Mouse (Mus musculus) testis, postnatal 14 days (tissue): ENCODE measurements around the gene Pappa.
A peak's percentile ranks its signal among the peaks of the same experiment; 100 is the strongest.

ENCODE experiments used
- DNase-seq: peaks from one replicate; pipeline ENCODE4 v3.0.0; 2021; ENCODE audit warnings: low spot score

Gene Pappa

GRCm38 (mm10) chr4:65123741-65124224 is at the start of gene Pappa:
Pappa (plus strand) TSS chr4:65124174.
- DNase-seq, result no peak

DNA sequence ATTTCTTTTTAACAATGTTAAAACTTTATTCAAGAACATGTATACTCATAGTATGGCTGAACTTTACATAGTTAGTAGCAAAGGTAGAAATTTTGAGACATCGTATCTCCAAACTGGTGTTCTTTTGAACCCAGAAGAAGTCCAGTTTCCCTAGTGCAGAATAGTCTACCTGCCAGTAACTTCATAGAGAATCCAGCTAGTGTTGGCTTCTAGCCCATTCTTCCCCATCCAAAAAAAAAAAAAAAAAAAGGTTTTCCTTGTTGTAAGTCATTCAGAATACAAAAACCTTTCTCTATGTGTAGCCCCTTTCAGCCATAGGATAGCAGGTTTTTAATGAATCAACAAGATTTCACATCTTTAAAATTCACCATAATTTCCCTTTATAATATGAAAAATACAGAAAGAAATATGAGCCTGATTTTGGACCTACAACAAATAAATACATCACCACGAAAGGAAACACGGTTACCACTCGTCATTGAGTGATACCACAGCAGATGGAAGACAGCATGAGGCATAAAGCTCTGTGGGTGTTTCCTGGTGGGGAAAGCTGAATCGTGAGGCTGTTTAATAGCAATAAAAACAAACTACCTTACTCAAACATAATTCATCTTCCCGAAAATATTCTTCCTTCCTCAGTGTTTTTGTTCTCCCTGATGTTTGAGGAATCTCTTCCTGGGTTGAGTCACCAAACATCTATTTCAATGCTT is 45.9 kb upstream of the Pappa start:
- no peak for DNase-seq

- DNase-seq, result no peak
Measured at GRCm38 (mm10) chr4:65086864-65087263, 37.1 kb upstream of the Pappa start.

DNA sequence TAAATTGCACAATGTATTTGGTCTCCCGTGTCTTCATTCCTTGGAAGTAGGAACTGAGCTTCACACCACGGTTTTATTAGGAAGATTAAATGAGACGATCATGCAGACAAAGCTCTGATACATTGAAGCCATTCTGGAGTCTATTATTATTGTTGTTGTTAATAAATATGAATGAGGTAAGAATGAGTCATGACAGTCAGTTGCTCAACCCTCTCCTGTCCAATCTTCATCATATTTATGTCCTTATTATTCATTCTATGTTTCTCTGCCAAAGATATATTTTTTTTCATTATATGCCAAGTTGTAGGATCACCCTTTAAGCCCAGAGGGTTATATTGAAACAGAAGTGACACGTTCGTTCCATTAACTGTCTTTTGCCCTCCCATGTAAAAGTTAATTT is 36.4 kb upstream of the Pappa start:
- DNase-seq, result no peak

DNA sequence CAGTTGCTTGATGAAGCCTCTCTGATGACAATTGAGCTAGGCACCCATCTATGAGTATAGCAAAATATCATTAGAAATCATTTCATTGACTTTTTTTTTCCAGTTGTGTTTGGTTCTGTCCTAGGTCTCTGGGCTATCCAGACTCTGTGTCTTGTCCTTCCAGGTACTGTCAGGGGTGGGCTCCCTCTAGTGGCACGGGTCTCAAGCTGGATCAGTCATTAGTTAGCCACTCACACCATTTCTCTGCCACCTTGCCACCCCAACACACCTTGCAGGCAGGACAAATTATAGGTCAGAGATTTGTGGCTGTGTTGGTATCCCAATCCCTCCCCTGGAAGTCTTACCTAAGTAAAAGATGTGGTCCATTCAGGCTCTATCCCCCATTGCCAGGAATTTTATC is 31.8 kb upstream of the Pappa start:
- DNase-seq, result no peak

GRCm38 (mm10) chr4:65120329-65120728 is 3.6 kb upstream of the Pappa start:
- DNase-seq, result no peak

- no peak for DNase-seq
Measured at GRCm38 (mm10) chr4:65122841-65123240, 1.1 kb upstream of the Pappa start.

- DNase-seq, result peak; percentile 7
Measured at GRCm38 (mm10) chr4:65124369-65125151, 586 bp downstream of the Pappa start.

DNA sequence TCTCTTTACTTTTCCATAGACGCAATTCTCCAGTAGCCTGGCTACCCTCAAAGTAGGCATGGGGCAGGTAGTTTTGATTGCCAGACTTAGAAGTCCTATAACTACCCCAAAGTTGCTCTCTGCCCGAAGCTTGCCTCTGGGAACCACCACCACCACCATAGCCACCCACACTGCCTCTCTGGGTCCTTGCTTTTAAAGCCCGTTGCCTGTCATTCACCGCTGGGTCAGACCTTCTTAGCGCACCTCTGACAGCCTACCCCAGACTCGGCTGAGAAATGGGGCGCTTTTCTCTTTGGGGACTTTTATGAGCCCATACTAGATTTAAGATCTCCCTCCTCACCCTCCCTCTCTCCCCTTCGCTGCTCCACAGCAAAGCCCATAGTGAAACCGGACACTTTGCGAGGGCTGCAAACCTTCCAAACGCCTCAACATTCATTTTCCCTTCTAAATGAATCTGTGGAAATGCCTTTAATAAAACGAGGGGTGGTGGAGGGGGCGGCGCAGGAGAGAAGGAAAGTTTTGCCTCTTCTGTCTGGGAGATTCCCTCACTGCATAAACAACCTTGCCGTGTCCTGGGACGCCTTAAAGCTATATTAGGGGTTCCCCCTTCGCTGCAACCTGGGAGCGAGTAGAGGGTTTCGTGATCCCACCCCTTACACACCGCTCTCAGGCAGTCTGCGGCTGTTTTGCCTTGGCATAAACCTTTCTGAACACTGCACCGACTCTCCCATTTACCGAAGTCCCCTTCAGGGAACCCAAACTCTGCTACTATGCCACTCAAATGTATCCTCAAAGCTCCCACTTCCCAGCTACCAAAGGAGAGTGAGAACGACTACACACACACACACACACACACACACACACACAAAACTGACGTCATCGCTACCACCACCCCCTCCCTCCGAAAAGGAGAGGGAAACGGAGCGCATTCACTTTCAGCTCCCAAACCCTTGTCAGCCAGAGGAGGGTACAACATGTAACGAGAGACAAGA is 1.7 kb downstream of the Pappa start:
- peak; percentile 39 for DNase-seq

DNA sequence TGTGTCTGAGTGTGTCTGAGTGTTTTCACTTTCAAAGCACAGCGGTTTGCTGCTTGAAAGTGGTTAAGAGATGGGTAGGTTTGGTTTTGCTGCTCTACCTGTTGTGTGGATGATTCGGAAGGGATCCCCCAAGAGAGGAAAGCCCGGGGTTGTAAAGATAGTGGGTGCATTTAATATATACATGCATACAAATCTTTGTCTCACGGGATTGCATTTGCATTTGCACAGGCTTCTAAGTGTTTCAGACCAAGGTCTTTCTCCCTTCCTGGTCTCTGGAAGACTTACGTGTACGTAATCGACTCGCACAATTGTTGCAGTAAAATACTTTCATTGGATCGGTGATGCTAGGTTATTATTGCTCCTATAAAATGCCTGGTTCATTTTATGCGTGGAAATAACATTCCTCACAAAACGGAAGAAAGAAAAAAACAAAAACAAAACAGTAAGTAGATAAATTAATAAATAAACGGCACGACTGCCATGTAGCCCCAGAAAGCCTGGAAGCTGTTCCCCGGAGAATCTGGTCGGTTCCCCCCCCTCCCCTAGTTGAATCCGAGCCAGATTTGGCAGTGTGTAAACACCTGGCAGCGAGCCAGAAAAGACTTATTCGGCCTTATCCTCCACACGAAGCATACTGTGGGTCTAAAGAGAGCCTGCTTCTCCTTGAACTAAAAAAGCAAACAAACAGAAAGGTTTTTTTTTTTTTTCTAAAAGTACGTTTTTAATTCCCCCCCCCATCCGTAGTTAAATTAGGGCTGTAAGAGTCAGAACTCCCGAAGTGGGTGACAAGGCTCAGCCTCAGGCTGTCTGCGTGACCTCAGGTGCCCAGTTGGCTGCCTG is 2.7 kb downstream of the Pappa start:
- no peak for DNase-seq

DNA sequence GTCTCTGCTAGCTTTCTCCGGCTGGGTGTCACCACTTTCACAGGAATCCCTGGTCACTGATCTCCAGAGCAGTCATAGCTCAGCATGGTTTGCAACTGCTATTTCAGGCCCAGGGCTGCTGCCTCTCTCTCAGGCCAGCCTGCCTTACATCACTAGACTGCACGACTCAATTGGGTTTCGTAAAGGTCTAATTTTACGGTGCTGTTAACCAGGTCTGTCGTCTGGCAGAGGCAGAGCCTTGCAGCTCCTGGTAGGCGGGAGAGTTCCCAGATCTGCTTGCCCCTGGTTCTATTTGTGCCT is 3.3 kb downstream of the Pappa start:
- no peak for DNase-seq

DNA sequence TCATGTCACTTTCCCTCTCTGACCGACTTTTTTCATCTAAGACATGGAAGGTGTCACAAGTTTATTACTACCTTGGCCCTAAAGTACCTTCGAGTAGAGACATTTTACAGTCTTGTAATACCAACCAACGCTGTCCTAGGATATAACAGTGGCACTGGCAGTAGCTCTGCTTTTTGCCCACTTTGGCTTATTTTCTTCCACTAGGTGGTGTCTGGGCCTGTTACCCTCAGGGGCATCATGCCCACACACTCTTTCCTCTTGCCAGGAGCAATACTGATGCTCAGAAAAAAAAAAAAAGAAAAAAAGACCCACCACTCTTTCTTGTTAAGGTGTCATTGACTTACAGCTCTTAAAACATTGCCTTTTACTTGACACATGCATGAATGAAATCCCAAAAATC is 8.7 kb downstream of the Pappa start:
- DNase-seq, result no peak

DNA sequence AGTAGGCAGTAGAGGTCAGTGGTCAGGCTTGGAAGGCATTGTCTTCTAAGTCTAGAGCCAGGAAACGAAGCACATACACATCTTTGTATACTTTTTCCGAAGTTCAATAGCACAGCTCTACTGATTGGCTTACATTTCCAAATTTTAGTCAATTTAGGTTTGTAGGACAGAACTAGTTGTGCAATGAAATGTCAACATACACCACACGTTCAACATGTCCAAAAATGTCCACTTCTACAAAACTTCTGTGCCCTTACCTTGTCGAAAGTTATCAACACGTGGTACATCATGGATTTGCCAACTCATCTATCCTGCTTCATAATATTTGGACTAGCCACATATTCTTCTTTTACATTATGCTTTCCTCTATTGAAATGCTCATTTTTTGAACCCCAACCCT is 10.4 kb downstream of the Pappa start:
- no peak for DNase-seq

- no peak for DNase-seq
Measured at GRCm38 (mm10) chr4:65135109-65135508, 11.1 kb downstream of the Pappa start.

DNA sequence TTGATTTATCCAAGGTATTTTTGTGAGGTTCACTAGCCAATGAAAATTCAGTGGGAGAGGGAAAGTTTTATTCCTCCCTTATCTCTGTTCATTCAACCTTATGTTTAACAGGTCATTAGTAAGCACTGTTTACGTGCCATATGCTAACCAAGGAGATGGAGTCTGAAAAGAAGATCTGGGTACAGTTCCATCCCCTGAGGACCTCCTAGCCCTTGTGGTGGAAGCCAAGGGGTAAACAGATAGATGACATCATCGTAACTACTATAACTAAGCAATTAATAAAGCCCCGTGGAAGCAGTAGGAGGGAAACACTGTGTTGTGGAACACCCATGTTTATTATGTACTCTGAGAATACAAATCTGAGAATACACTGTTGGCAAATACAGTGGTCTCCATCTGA is 12.6 kb downstream of the Pappa start:
- no peak for DNase-seq

GRCm38 (mm10) chr4:65146936-65147335 is 23.0 kb downstream of the Pappa start:
- DNase-seq, result no peak

- DNase-seq, result no peak
Measured at GRCm38 (mm10) chr4:65153601-65154000, 29.6 kb downstream of the Pappa start.

GRCm38 (mm10) chr4:65156231-65156630 is 32.3 kb downstream of the Pappa start:
- DNase-seq, result no peak

DNA sequence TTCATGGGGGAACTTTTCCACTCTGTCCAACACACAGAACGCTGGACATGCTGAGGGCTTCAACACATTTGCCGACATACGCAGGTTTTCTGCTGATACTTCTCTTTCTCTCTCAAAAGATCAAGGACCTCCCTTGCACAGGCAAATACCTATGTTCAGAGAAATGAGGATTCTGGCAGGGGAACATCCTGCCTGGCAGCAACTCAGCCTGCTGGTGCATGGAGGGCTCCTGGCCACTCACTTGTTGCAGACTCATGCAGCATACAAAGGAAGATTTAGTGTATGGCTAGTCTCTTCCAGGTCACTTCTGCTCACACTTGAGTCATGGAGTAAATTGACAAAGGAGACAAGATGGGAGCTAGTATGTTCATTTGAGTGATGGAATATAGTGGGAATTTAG is 34.7 kb downstream of the Pappa start:
- DNase-seq, result no peak

DNA sequence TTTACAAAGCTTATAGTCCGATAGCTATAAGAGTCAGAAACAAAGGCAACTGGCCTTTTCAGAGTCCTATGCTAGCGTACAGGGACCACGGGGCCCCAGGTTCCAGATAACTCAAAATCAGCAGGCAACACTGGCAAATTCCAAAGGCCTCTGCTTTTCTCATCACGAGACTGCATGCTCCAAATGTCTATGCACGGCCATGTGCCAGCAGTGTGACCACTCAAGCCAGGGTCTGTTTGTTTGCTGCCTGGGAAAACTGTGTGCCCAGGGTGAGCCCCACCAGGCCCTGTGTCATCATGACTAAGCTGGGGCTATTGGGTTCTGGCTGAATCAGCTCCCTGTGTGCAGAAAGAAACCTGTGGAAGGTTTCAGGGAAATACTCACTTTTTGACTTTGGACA is 35.5 kb downstream of the Pappa start:
- no peak for DNase-seq

DNA sequence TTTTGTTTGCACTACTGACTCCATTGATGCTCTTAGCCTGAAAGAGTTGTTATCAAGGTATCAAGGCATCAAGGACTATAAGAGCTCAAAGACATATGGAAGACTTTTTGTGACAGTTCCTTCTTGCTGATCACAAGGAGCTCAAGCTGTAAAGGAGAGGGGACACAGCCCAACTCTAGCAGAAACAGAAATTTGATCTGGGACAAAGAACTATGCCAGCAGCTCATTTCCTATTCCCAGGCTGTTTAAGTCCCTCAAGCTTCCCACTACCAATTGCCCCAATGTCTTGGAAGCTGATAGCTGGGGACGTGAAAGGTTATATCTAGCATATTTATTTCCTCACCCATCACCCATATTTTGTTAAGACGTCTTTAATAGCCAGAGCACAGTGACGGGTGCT is 39.7 kb downstream of the Pappa start:
- DNase-seq, result no peak
